Mouse (Mus musculus) kidney, postnatal 0 days (tissue): ENCODE results near the gene Msh5. TPM values are rescaled to one million over a fixed set of nuclear protein-coding genes. Genes with fewer than 3 reads are reported as not detected.
A peak's percentile ranks its signal among the peaks of the same experiment; 100 is the strongest.

Experiments
- ATAC-seq: fragments of 200-750 bp; cut with Nextera tagmentation; replicated peaks from 2 replicates; pipeline ENCODE4 v1.8.0; 2017; ENCODE audit warnings: low read depth, moderate number of reproducible peaks, moderate TSS enrichment, moderate library complexity; ENCODE audit not compliant: low FRiP score
- DNase-seq: peaks from one replicate; pipeline ENCODE4 v3.0.0-alpha.2; 2016; ENCODE audit warnings: low spot score
- H3K27ac ChIP-seq: fragments of 300-500 bp; sonication (generic); 2 replicates; pipeline ENCODE4 v1.5.1; 2014; ENCODE audit warnings: mild to moderate bottlenecking
- H3K27me3 ChIP-seq: fragments of 300-500 bp; sonication (generic); 2 replicates; pipeline ENCODE4 v1.6.1; 2014; ENCODE audit warnings: low read length, mixed read lengths; ENCODE audit not compliant: insufficient read depth
- H3K36me3 ChIP-seq: fragments of 300-500 bp; sonication (generic); 2 replicates; pipeline ENCODE4 v1.6.1; 2014; ENCODE audit warnings: low read length, mixed read lengths; ENCODE audit not compliant: insufficient read depth
- H3K4me1 ChIP-seq: fragments of 300-500 bp; sonication (generic); replicated peaks from 2 replicates; pipeline ENCODE4 v1.6.1; 2014; ENCODE audit warnings: antibody characterized with exemption, low read length, mixed read lengths; ENCODE audit not compliant: insufficient read depth
- H3K4me2 ChIP-seq: fragments of 300-500 bp; sonication (generic); 2 replicates; pipeline ENCODE4 v1.6.1; 2014; ENCODE audit warnings: mild to moderate bottlenecking, low read length, moderate library complexity, mixed read lengths
- H3K4me3 ChIP-seq: fragments of 300-500 bp; sonication (generic); replicated peaks from 2 replicates; pipeline ENCODE4 v1.5.1; 2014; ENCODE audit warnings: low read depth, low read length
- H3K9ac ChIP-seq: fragments of 300-500 bp; sonication (generic); 2 replicates; pipeline ENCODE4 v1.6.1; 2014; ENCODE audit warnings: low read depth, low read length
- H3K9me3 ChIP-seq: fragments of 300-500 bp; sonication (generic); replicated peaks from 2 replicates; pipeline ENCODE4 v1.6.1; 2016; ENCODE audit warnings: low read length, inconsistent platforms, mixed read lengths
- CTCF ChIP-seq: IDR thresholded peaks from 2 replicates; pipeline ENCODE4 v1.5.1; 2016; ENCODE audit warnings: antibody characterized with exemption, low read depth, mild to moderate bottlenecking, moderate library complexity
- WGBS: fragments of 180-500 bp; shearing (Covaris S2); extraction: QIAGEN DNeasy Blood & Tissue Kit; methylation state at CpG from one replicate; pipeline ENCODE4 v1.1.7; 2014; 5-methylcytosine and 5-hydroxymethylcytosine counted together
- polyA plus RNA-seq: library from polyadenylated mRNA; unstranded; fragments of >200 nt; fragmentation: Nextera tagmentation; extraction: Ambion mirVana; gene quantifications from 2 replicates; pipeline ENCODE4 v1.2.1, GENCODE M21; 2015

The Msh5 gene
- 2.7 and 3.0 TPM in 2 replicates for polyA plus RNA-seq

DNA sequence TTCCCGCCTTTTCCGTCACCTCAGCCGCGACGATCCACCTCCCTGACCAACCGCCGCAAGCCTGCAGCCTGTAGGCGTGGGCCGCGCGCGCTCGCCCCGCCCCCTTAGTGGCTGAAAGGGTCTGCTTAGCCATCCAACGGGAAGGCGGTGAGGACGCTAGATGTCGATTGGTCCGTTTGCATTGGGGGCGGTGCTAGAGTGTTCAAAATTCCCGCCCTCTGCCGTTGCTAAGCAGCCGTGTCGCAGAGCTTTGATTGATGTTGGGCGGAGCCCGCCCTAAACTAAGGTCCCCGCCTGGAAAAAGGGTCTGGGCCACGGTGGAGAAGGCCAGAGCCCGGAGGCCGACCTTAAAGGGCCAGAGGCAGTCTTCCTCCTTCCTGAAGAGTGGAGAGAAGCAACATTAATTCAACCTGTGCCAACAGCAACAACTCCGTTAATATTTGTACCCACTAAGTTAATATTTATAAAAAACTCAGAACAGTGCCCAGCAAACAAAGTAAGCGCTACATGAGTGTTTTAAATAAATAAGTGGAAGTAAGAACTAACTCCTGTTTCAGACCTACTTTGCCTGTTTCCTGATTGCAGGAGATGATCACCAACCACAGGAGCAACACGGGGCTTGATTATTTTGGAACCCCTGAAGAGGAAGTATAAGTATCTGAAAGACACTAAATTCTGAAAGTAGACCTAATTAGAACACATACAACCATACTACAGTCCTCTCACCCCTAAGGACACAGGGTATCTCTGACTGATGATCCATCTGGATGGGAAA is at the start of gene Msh5:
Gene Msh5, minus strand, starts transcription at position 65 of the 775 bp plus-strand sequence.
- H3K4me1 ChIP-seq: peaks cover 32% of the 10 kb centered on the region
- peak within 1 kb of the TSS; percentile 98 for H3K27ac ChIP-seq
- H3K4me3 ChIP-seq: peak within 1 kb of the TSS; percentile 50
- H3K36me3 ChIP-seq: no peaks in the 10 kb centered on the region
- ATAC-seq (peak; percentile 96), DNase-seq (peak; percentile 99)
- WGBS: 2% methylated on average over 33 of the region's 33 CpGs
- no peaks in the 10 kb centered on the region for H3K9me3 ChIP-seq
- peak within 1 kb of the TSS; percentile 78 for H3K9ac ChIP-seq
- no peaks in the 10 kb centered on the region for H3K27me3 ChIP-seq
- TF ChIP-seq CTCF: no peak
- peak within 1 kb of the TSS; percentile 96 for H3K4me2 ChIP-seq

DNA sequence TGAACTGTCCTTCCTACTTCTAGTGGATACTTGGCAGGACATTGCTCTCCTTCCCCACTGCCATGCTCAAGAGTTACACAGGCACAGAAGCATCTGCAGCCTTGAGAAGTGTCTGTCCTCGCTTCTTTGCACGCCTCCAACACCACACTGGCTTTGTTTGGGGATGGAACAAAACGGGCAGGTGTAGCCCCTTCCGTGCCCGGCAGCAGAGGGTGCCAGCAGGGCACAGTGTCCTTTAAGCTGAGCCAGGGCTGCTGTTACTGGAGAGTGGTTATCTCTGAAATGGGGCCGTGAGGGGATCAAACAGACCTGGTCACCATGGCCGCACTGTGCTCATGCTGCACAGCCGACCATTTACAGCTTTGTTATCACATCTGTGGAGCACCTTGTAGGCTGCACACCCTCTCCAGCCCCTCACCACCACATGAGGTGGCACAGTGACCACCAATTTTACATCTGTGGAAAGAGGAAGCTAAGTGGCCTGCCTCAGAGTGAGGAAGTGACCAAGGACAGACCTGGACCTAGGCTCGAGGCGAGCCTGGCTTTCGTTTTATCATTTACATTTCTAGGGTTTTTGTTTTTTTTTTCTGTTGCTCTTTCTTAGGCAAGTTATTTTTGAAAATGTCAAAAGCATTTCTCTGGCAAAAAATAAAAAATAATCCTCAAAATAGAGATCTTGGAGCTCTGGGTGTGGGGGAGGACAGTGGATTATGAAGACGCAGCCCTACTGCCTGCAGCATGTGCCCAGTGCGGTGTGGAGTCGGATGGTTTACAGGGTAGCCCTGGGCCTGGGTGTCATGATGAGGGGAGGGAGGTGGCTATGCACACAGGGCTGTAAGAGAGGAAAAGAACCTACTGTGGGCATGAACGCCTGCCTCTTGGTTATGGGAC is 48.2 kb upstream of the Msh5 start:
- H3K27me3 ChIP-seq: no peaks in the 10 kb centered on the region
- TF ChIP-seq CTCF: no peak
- H3K36me3 ChIP-seq: peaks cover 48% of the 10 kb centered on the region
- no peak overlapping the region for H3K27ac ChIP-seq
- WGBS: 88% methylated on average over 15 of the region's 15 CpGs
- no peak overlapping the region for H3K9ac ChIP-seq
- no peak overlapping the region for H3K4me3 ChIP-seq
- no peak overlapping the region for H3K4me2 ChIP-seq
- peaks cover 7% of the 10 kb centered on the region; the same call in 1 of the 2 replicates for H3K4me1 ChIP-seq
- DNase-seq (no peak), ATAC-seq (no peak)
- H3K9me3 ChIP-seq: no peaks in the 10 kb centered on the region

DNA sequence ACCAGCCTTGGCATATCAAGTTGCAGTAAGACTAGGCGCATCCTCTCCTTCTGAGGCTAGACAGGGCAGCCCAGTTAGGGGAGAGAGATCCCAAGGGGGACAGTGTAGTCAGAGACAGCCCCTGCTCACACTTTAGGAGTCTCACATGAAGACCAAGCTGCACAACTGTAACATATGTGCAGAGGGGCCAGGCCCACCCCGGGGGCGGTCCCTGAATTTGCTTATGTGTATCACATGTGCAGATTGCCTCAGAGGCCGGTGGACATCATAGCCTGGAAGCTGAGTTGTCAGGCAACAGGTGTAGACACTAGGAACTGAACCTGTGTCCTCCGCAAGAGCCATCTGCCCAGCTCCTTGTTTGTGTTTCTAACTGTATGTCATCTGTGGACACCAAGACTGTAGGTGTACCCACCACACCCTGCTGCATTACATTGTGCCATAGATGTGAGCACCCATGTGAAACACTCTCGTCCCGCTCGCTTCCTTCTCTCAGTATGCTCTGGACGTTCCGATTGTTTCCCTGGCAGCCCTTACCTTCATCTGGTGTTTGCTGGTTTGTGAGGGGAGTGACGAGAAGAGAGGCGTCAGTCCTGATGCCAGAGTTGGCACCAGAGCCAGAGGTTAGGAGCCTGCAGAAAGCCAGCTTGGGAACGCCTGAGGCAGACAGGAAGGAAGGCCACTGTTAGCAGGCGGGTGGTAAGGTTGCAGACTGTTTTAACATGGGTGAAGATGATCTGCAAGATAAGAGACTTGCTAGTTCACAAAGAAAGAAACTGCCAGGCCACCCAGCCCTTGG is 46.1 kb upstream of the Msh5 start:
- Histone ChIP-seq H3K36me3 (peaks cover 29% of the 10 kb centered on the region; the same call in 1 of the 2 replicates), H3K27me3 (no peaks in the 10 kb centered on the region), H3K9ac (no peak overlapping the region), H3K4me1 (peaks cover 7% of the 10 kb centered on the region; the same call in 1 of the 2 replicates), H3K4me3 (no peak overlapping the region), H3K9me3 (no peaks in the 10 kb centered on the region), H3K4me2 (no peak overlapping the region), H3K27ac (no peak overlapping the region)
- WGBS: 80% methylated on average over 14 of the region's 14 CpGs
- no peak for ATAC-seq
- DNase-seq: peak; percentile 41
- TF ChIP-seq CTCF: no peak

DNA sequence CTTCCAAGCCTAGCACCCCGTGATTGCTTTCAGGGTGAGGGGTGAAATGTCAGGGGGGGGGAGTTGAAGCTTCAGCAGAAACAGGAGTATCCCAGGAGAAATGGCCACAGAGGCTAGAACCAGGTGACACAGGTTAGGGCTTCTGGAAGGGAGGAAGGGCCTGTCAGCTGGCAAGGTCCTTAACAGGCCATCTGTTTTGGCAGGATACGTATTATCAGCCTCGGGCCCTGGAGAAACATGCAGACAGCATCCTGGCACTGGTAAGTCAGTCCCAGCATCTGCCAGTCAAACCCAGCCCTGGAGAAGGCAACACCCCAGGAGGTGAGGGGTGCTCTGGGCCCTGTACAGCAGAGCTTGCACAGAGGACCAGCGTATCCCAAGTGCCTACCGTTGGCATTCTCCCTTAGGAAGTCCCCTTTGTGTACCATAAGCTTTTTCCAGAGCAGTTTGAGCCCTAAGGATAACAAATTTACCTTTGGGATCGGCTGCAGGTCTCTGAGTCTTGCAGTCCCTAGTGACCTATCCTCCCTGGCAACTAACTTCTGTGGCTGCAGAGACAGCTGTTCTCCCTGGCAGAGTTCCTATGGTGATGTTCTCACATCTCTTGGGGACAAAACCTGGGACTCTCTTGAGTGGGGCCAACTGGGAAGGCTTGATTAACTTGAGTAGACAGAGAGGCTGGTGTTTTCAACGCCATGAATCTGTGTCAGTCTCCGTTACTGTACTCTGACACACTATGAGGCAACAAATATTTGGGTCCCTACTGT is 43.8 kb upstream of the Msh5 start:
- Histone ChIP-seq H3K36me3 (peaks cover 20% of the 10 kb centered on the region; the same call in 1 of the 2 replicates), H3K4me3 (peak overlapping the region; percentile 62), H3K4me1 (peaks cover 7% of the 10 kb centered on the region; the same call in 1 of the 2 replicates), H3K9ac (peak overlapping the region; percentile 93), H3K9me3 (no peaks in the 10 kb centered on the region), H3K27me3 (no peaks in the 10 kb centered on the region), H3K27ac (peak overlapping the region; percentile 97; the same call in 1 of the 2 replicates), H3K4me2 (peak overlapping the region; percentile 62)
- no peak for TF ChIP-seq CTCF
- ATAC-seq (no peak), DNase-seq (no peak)
- 65% methylated on average over 8 of the region's 8 CpGs for WGBS

DNA sequence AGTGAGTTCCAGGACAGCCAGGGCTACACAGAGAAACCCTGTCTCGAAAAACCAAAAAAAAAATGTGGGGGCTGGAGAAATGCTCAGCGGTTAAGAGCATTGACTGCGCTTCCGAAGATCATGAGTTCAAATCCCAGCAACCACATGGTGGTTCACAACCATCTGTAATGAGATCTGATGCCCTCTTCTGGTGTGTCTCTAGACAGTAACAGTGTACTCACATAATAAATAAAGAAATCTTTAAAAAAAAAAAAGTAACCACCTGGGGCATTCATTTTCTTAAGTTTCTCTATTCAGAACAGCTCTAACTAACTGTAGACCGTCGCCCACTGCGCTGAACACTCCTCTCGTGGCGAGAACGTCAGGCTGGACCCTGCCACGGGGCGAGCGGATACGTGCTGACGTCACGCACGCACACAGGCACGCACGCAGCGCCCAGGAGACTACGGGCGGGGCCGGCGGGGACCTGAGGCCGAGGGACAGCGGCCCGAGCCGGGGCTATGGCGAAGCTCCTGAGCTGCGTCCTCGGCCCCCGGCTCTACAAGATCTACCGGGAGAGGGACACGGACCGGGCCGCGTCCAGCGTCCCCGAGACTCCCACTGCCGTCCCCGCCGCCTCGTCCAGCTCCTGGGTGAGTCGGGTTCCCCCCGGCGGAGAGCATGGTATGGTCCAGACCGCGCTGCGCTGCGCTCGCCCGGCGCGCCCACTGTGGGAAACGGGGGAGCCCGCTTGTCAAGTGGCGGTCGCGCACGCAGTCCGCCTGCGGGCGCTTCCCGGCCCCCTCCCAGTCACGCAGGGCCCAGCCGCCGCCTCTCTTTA is 42.5 kb upstream of the Msh5 start, which contains the start of gene Abhd16a:
Gene Abhd16a, plus strand, starts transcription at position 439 of the 820 bp plus-strand sequence.
- H3K9me3 ChIP-seq: no peaks in the 10 kb centered on the region
- H3K27me3 ChIP-seq: no peaks in the 10 kb centered on the region
- peak within 1 kb of the TSS; percentile 93 for H3K9ac ChIP-seq
- H3K4me2 ChIP-seq: peak within 1 kb of the TSS; percentile 62
- H3K27ac ChIP-seq: peak within 1 kb of the TSS; percentile 97
- 0 out of 2 replicates have a peak, but pooled peaks have one; percentile 32 for TF ChIP-seq CTCF
- DNase-seq: peak; percentile 96
- peaks cover 7% of the 10 kb centered on the region; the same call in 1 of the 2 replicates for H3K4me1 ChIP-seq
- WGBS: 4% methylated on average over 49 of the region's 67 CpGs
- peak within 1 kb of the TSS; percentile 62 for H3K4me3 ChIP-seq
- peaks cover 13% of the 10 kb centered on the region; the same call in 1 of the 2 replicates for H3K36me3 ChIP-seq
- peak; percentile 94 for ATAC-seq
